Comparison of ENCODE assay signal across 8 mouse cellular contexts in the genomic region with DNA sequence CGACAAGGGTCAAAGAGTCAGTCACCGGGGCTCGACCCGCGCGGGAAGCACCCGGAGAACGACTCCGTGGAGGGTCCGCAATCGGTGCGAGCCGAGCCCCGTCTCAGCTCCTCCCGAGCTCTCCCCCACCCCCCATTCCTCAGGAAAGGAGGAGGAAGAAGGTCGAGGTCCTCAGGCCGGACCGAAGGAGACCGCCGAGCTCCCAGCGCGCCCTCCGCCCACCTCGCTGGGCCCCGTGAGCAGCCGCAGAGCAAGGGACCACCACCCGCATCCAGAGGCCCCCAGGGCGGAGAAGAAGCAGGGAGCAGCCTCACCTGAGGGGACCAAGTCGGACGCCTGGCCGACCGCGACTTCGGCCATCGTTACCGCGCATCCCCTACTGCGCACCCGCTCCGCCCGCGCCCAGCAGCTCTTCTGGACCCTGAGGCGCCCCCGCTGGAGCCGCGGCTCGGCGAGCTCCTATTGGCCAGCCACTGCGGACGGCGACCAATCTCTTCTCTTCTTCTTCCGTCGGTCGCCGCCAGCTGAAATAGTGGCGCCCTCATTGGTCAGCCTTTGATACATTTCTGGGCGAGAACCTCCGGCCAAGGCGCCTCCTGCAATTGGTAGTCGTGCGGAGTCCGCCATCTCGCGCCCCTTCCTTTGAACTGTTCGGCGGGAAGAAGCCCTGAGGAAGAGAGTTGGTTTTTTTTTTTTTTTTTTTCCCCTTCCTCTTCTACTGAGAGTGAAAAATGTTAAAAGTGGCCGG. TPM values are rescaled to one million over a fixed set of nuclear protein-coding genes. Genes with fewer than 3 reads are reported as not detected.
A peak's percentile ranks its signal among the peaks of the same experiment; 100 is the strongest.
DNase-seq lines count a peak whose midpoint lies in the region; ATAC-seq and TF ChIP-seq lines count a peak whose summit lies in the region.

A gene (minus strand): TSS at position 402 of the 748 bp plus-strand sequence.

- H3K9me3 ChIP-seq in kidney, embryonic 14.5 days (ENCODE audit: control insufficient read depth, low read length), result no peaks in the 10 kb centered on the region
- no peaks in the 10 kb centered on the region for H3K9me3 ChIP-seq in limb, embryonic 15.5 days

- H3K4me1 ChIP-seq in bone marrow macrophage, adult 2 months (ENCODE audit: control insufficient read depth, insufficient read depth, low read length), result peaks cover 5% of the 10 kb centered on the region
- peaks cover 5% of the 10 kb centered on the region; the same call in 1 of the 2 replicates for H3K4me1 ChIP-seq in embryonic fibroblast, embryonic 13.5 days (ENCODE audit: control insufficient read depth, insufficient read depth, low read length)
- peaks cover 9% of the 10 kb centered on the region; the same call in 1 of the 2 replicates for H3K4me1 ChIP-seq in kidney, embryonic 14.5 days (ENCODE audit: control insufficient read depth, insufficient read depth, low read length)
- no peaks in the 10 kb centered on the region for H3K4me1 ChIP-seq in limb, embryonic 15.5 days

- WGBS in kidney, embryonic 14.5 days, result under 1% methylated on average over 65 of the region's 67 CpGs
- under 1% methylated on average over 66 of the region's 67 CpGs for WGBS in limb, embryonic 15.5 days

- H3K9ac ChIP-seq in kidney, embryonic 14.5 days (ENCODE audit: low read depth, low read length), result peak within 1 kb of the TSS; percentile 92
- H3K9ac ChIP-seq in limb, embryonic 15.5 days, result peak within 1 kb of the TSS; percentile 81

- peak within 1 kb of the TSS; percentile 94 for H3K4me3 ChIP-seq in bone marrow macrophage, adult 2 months (ENCODE audit: insufficient read depth, low read length)
- H3K4me3 ChIP-seq in embryonic fibroblast, embryonic 13.5 days (ENCODE audit: insufficient read depth, low read length), result peak within 1 kb of the TSS; percentile 98
- peak within 1 kb of the TSS; percentile 93 for H3K4me3 ChIP-seq in kidney, embryonic 14.5 days (ENCODE audit: low read length)
- peak within 1 kb of the TSS; percentile 93 for H3K4me3 ChIP-seq in limb, embryonic 15.5 days

- ATAC-seq in kidney, embryonic 14.5 days (ENCODE audit: low FRiP score, low TSS enrichment), result peak; percentile 99
- peak; percentile 97 for ATAC-seq in limb, embryonic 15.5 days (ENCODE audit: insufficient number of reproducible peaks, low FRiP score, low TSS enrichment, low read depth)

- H3K27me3 ChIP-seq in kidney, embryonic 14.5 days (ENCODE audit: control insufficient read depth, insufficient read depth, low read length), result no peaks in the 10 kb centered on the region
- no peaks in the 10 kb centered on the region for H3K27me3 ChIP-seq in limb, embryonic 15.5 days

- TF ChIP-seq CTCF in bone marrow macrophage, adult 2 months (IDR thresholded peaks at IDR 0.05; ENCODE audit: low read depth, low read length), result no peak
- TF ChIP-seq CTCF in embryonic fibroblast, embryonic 13.5 days (IDR thresholded peaks at IDR 0.05; ENCODE audit: borderline replicate concordance, insufficient read depth, low read length), result no peak

- H3K4me2 ChIP-seq in kidney, embryonic 14.5 days (replicated peaks; ENCODE audit: low read depth, low read length), result peak within 1 kb of the TSS; percentile 43
- peak within 1 kb of the TSS; percentile 63 for H3K4me2 ChIP-seq in limb, embryonic 15.5 days

- peaks cover 13% of the 10 kb centered on the region for H3K36me3 ChIP-seq in kidney, embryonic 14.5 days (ENCODE audit: control insufficient read depth, insufficient read depth, low read length)
- H3K36me3 ChIP-seq in limb, embryonic 15.5 days, result peaks cover 14% of the 10 kb centered on the region

- 0 out of 2 replicates have a peak, but pooled peaks have one; percentile 35 for TF ChIP-seq POLR2A in bone marrow macrophage, adult 2 months (IDR thresholded peaks at IDR 0.05; ENCODE audit: borderline replicate concordance, low read depth, low read length)
- peak; percentile 87 for TF ChIP-seq POLR2A in embryonic fibroblast, embryonic 13.5 days (IDR thresholded peaks at IDR 0.05; ENCODE audit: low read depth, low read length)

- peak; percentile 99 for DNase-seq in A20 (ENCODE audit: low read depth, low spot score)
- DNase-seq in heart, adult 9 months (ENCODE audit: low spot score in 2 of 2), result peak; percentile 97
- peak; percentile 93 to 97 for DNase-seq in monocyte, adult 2 months (ENCODE audit: low read depth in 1 of 2, low spot score in 2 of 2)
- peak; percentile 98 for DNase-seq in spleen, postnatal 36 days (ENCODE audit: low spot score in 2 of 2)

- H3K27ac ChIP-seq in bone marrow macrophage, adult 2 months (ENCODE audit: insufficient read depth, low read depth, low read length), result peak within 1 kb of the TSS; percentile 83
- H3K27ac ChIP-seq in embryonic fibroblast, embryonic 13.5 days (ENCODE audit: insufficient read depth, low read length), result peak within 1 kb of the TSS; percentile 62
- H3K27ac ChIP-seq in kidney, embryonic 14.5 days (ENCODE audit: low read depth, low read length), result peak within 1 kb of the TSS; percentile 94
- H3K27ac ChIP-seq in limb, embryonic 15.5 days, result peak within 1 kb of the TSS; percentile 89

RNA-seq across cellular contexts. Expression of the gene that starts here (rescaled TPM):
- 36.8 and 42.0 TPM in 2 replicates for polyA plus RNA-seq in bone marrow macrophage, adult 2 months (2012; ENCODE audit: insufficient read depth, insufficient read length, missing spikeins)
- 30.5 and 35.3 TPM in 2 replicates for polyA plus RNA-seq in embryonic fibroblast, embryonic 13.5 days (2011; ENCODE audit: insufficient read length, low read depth, missing spikeins)
- 36.7 and 75.0 TPM in 2 replicates for polyA plus RNA-seq in kidney, embryonic 14.5 days (2014; fragmentation: Nextera tagmentation; extraction: Ambion mirVana)
- polyA plus RNA-seq in limb, embryonic 15.5 days (2015; fragmentation: Nextera tagmentation; extraction: Ambion mirVana), result 39.1 and 39.8 TPM in 2 replicates

Comparison
In these comparisons a context has a peak if more than half of its experiments do, and no peak if none do; other contexts are left out.
1. Peak in every context shown above with its lines: DNase-seq, ATAC-seq, H3K4me3 ChIP-seq and H3K27ac ChIP-seq.